Mouse (Mus musculus) bone marrow macrophage, adult 2 months (primary cell): ENCODE results near the gene Phldb1. TPM values are rescaled to one million over a fixed set of nuclear protein-coding genes. Genes with fewer than 3 reads are reported as not detected.

Source experiments
- H3K27ac ChIP-seq: 2 replicates; pipeline ENCODE4 v1.5.1; 2012; ENCODE audit warnings: low read depth, low read length; ENCODE audit not compliant: insufficient read depth
- H3K4me1 ChIP-seq: 2 replicates; pipeline ENCODE4 v1.6.1; 2012; ENCODE audit warnings: low read length; ENCODE audit not compliant: control insufficient read depth, insufficient read depth
- H3K4me3 ChIP-seq: 2 replicates; pipeline ENCODE4 v1.5.1; 2012; ENCODE audit warnings: mild to moderate bottlenecking, low read length, moderate library complexity; ENCODE audit not compliant: insufficient read depth
- CTCF ChIP-seq: IDR thresholded peaks from 2 replicates; pipeline ENCODE4 v1.5.1; 2012; ENCODE audit warnings: low read depth, mild to moderate bottlenecking, low read length, moderate library complexity
- POLR2A ChIP-seq: IDR thresholded peaks from 2 replicates; pipeline ENCODE4 v1.6.1; 2012; ENCODE audit warnings: mild to moderate bottlenecking, low read depth, low read length, borderline replicate concordance
- polyA plus RNA-seq: library from polyadenylated mRNA; stranded (reverse); fragments of >200 nt; gene quantifications from 2 replicates; pipeline ENCODE4 v1.2.4, GENCODE M21; 2012; ENCODE audit not compliant: missing spikeins, insufficient read depth, insufficient read length

The Phldb1 gene
- 4.3 and 4.4 TPM in 2 replicates for polyA plus RNA-seq

- Histone ChIP-seq H3K27ac (no peak within 1 kb of the TSS), H3K4me1 (peaks cover 2% of the 10 kb centered on the region; the same call in 1 of the 2 replicates), H3K4me3 (peak within 1 kb of the TSS; percentile 59)
- peak; percentile 61 for TF ChIP-seq CTCF
- no peak for TF ChIP-seq POLR2A
Measured at GRCm38 (mm10) chr9:44734524-44735494, at the start of gene Phldb1. Phldb1 (minus strand) TSS chr9:44735198.

DNA sequence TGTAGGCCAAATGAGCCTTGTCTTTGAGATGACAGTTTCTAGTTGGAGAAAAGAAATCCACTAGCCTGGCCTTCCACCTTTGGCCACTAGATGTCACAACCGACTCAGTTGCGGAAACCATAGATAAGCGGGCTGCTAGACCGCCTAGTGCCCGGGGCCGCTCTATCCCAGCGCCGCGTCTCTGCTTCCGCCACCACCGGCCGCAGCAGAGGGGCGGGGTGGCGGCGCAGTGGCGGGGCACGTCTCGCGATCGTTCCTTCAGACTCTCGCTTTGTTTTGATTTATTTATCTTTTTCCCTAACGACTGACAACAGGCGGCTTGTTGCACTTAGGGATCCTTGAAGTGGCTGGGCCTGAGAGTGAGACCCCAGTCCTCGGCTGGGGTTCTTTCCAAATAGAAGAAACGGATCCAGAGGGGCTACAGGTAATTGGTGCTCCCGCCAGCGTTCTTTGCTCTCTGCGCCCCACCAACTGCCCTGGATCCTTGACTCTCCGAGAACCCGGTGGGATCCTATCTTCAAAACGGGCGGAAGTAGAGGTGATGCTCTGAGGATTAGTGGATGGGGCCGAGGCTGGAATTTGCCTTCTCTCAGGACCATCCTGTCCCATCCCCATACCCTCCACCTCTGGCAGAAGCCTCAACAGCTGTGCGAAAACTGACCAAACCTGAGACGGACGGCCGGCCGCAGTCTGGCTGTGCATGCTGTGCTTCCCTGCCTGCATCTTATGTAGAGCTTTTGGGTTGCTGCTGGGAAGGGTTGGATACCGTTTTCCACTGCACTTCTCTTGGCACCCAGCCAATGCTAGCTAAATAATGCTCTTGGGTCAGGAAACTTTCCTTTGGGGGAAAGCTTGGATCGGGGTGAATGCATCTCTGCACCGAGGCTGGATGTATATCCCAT is 38.0 kb upstream of the Phldb1 start:
- no peak for TF ChIP-seq CTCF
- no peak for TF ChIP-seq POLR2A
- peaks cover 7% of the 10 kb centered on the region for H3K4me1 ChIP-seq
- peak overlapping the region; percentile 58 for H3K27ac ChIP-seq
- peak overlapping the region; percentile 87 for H3K4me3 ChIP-seq

DNA sequence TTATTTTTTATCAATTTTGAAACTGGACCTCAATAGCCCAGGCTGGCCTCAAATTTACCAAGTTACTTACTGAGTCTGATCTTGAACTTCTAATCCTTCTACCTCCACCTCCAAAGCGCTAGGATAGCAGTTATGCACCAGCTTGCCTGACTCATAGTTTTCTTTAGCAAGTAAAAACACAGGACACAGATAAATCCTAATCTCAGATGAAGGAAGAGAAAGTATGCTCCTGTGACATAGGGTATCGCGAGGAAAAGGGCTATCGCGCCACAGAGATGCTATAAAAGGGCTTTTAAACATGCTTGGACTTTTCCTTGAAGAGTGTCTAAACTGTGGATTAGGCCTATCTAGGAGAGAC is 37.4 kb upstream of the Phldb1 start:
- H3K4me3 ChIP-seq: no peak overlapping the region
- no peak overlapping the region for H3K27ac ChIP-seq
- peaks cover 7% of the 10 kb centered on the region for H3K4me1 ChIP-seq
- TF ChIP-seq CTCF (no peak), POLR2A (no peak)

DNA sequence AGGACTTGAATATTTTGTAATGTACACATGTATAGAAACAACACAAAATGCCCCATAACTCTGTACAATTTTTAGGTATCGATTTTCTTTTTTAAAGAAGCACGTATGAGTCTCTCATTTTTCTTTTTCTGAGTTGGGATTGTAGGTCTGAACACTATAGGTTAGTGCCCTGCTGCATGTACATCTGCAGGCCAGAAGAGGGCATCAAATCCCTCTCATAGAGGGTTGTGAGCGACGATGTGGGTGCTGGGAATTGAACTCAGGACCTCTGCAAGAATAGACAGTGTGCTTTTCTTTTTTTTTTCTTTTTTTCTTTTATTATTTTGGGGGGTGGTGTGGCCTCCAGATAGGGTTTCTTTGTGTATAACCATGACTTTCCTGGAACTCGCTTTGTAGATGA is 36.4 kb upstream of the Phldb1 start:
- H3K27ac ChIP-seq: no peak overlapping the region
- TF ChIP-seq POLR2A: no peak
- H3K4me3 ChIP-seq: no peak overlapping the region
- H3K4me1 ChIP-seq: peaks cover 7% of the 10 kb centered on the region

DNA sequence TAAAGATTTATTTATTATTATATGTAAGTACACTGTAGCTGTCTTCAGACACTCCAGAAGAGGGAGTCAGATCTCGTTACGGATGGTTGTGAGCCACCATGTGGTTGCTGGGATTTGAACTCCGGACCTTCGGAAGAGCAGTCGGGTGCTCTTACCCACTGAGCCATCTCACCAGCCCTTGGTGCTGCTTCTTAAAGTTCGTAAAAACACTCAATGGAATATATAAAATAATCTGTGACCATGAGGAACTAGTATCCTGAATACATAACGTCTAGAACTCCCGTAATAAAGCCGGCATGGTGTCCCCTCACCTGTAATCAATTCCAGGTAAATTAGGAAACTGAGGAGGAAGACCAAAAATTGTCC is 33.0 kb upstream of the Phldb1 start:
- Histone ChIP-seq H3K27ac (peak overlapping the region; percentile 15; the same call in 1 of the 2 replicates), H3K4me1 (peaks cover 14% of the 10 kb centered on the region), H3K4me3 (peak overlapping the region; percentile 86)

DNA sequence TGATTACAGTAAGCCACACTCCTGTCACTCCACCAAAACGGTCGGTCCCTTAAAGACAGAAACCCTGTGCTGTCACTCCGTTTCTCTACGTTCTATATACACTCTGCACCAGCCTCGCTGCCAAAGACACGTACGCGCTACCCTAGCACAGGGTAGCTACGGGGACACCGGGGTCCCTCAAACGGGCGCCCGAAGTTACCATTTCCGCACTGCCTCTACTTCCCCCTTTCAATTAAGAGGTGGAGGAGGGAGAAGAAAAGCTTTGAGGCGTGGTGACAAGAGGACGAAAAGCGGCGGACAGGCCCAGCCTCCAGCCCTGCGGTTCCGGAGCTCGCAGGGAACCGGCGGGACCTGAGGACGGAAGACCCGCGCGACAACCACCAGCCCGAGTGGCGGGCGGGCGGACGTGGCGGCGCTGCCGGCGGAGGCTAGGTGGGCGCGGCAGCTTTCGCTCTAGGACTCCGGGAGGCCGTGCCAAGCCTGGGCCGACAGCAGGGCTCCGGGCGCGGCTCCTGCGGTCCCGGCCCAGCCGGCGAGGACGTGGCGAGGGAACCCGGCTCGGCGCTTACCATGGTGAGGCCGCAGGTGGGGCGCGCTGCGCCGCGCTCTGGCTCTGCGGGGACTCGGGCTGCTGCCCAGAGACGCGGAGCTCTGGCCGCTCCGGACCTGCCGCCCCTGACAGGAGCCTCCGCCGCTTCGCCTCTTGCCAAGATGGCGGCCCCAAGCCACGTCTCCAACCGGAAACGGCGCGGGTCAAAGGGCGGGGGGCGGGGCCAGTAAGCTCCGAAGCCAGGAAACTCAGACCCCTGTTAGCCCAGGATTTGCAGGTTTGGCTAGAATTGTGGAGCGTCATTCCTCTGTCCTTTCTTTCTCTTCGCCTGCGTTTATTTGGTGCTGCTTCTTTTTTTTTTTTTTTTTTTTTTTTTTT is 32.4 kb upstream of the Phldb1 start, which contains the start of the genes Arcn1 and Ift46:
Gene Arcn1 (minus strand): TSS at position 745 of the 928 bp plus-strand sequence.
Gene Ift46 (plus strand): TSS at position 808 of the 928 bp plus-strand sequence.
- TF ChIP-seq CTCF: no peak
- H3K4me1 ChIP-seq: peaks cover 14% of the 10 kb centered on the region
- H3K4me3 ChIP-seq: peak within 1 kb of the TSS; percentile 86
- H3K27ac ChIP-seq: peak within 1 kb of the TSS; percentile 90

DNA sequence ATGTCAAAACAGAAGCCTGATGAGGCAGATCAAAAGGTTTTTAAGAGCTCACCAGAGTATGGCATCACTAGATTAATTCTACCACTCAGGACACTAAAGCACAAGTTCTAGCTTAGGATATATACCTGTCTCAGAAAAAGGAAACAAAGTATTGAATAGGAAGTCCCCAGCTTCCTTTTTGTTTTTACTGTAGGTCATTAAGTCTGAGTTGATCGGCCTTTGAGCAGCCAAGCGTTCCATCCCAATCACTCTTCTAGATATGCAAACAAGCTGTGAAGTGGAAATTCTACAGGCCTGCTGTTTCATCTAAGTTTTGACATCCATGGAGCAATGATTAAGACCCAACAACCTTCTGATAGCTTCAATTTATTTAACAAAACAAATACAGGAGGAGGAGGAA is 25.9 kb upstream of the Phldb1 start:
- Histone ChIP-seq H3K4me1 (peaks cover 16% of the 10 kb centered on the region), H3K27ac (no peak overlapping the region), H3K4me3 (no peak overlapping the region)
- TF ChIP-seq CTCF (no peak), POLR2A (no peak)

- Histone ChIP-seq H3K4me3 (no peak overlapping the region), H3K27ac (no peak overlapping the region), H3K4me1 (no peaks in the 10 kb centered on the region)
- TF ChIP-seq POLR2A: no peak
Measured at GRCm38 (mm10) chr9:44748473-44748872, 13.5 kb upstream of the Phldb1 start.

DNA sequence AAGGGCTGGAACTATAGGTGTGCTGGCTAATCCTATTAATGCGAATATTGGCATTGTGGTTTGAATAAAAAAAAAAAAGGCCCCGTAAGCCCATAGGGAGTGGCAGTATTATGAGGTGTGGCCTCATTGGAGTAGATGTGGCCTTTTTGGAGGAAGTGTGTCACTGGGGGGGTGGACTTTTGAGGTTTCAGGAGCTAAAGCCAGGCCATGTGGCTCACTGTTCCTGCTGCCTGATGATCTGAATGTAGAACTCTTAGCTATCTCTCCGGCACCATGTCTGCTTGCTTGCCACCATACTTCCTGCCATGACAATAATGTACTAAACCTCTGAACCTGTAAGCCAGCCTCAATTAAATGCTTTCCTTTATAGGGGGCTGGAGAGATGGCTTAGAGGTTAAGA is 12.3 kb upstream of the Phldb1 start:
- H3K4me1 ChIP-seq: no peaks in the 10 kb centered on the region
- TF ChIP-seq CTCF (no peak), POLR2A (no peak)
- H3K27ac ChIP-seq: no peak overlapping the region
- H3K4me3 ChIP-seq: no peak overlapping the region
